Mouse (Mus musculus) megakaryocyte, embryonic 14.5 days (primary cell): ENCODE measurements around the gene Oip5. TPM values are rescaled to one million over a fixed set of nuclear protein-coding genes. Genes with fewer than 3 reads are reported as not detected.
A peak's percentile ranks its signal among the peaks of the same experiment; 100 is the strongest.
"Not testable (repeated sequence)": the region's sequence is repeated elsewhere in the genome, so short reads cannot be mapped to it uniquely, and the experiment has no call there.

Experiments used
- H3K27me3 ChIP-seq: replicated peaks from 2 replicates; pipeline ENCODE3; 2012; ENCODE audit warnings: inconsistent platforms
- H3K36me3 ChIP-seq: replicated peaks from 2 replicates; pipeline ENCODE3; 2012; ENCODE audit warnings: low read length, inconsistent platforms, mixed read lengths
- H3K4me1 ChIP-seq: 2 replicates; pipeline ENCODE4 v1.6.1; 2012; ENCODE audit warnings: inconsistent platforms
- H3K4me3 ChIP-seq: replicated peaks from 2 replicates; pipeline ENCODE3; 2012; ENCODE audit warnings: moderate library complexity, mild to moderate bottlenecking, inconsistent platforms
- H3K9me3 ChIP-seq: 2 replicates; pipeline ENCODE4 v1.6.1; 2012; ENCODE audit warnings: inconsistent platforms
- FLI1 ChIP-seq: IDR thresholded peaks from 2 replicates; pipeline ENCODE4 v1.6.1; 2012; ENCODE audit warnings: low read length, inconsistent platforms, mixed read lengths
- GATA1 ChIP-seq: IDR thresholded peaks from 3 replicates; pipeline ENCODE4 v1.6.1; 2012; ENCODE audit warnings: mixed read lengths, low read length, inconsistent platforms, borderline replicate concordance
- polyA plus RNA-seq: library from polyadenylated mRNA; stranded (reverse); fragments of >175 nt; gene quantifications from 2 replicates; pipeline ENCODE4 v1.2.3, GENCODE M21; 2012; ENCODE audit warnings: low replicate concordance; ENCODE audit not compliant: insufficient read depth

Gene Oip5
- 4.8 TPM in 1 of 2 replicates, not detected in the other for polyA plus RNA-seq

GRCm38 (mm10) chr2:119618199-119618982 lies at the start of gene Oip5, which contains the start of gene Nusap1:
Gene Oip5, minus strand, starts transcription at chr2:119618469.
Gene Nusap1, plus strand, starts transcription at chr2:119618298.
- no peak for TF ChIP-seq FLI1
- Histone ChIP-seq H3K4me3 (peak within 1 kb of the TSS; percentile 97), H3K27me3 (no peaks in the 10 kb centered on the region), H3K9me3 (no peaks in the 10 kb centered on the region), H3K36me3 (peaks cover 5% of the 10 kb centered on the region), H3K4me1 (peaks cover 38% of the 10 kb centered on the region)

DNA sequence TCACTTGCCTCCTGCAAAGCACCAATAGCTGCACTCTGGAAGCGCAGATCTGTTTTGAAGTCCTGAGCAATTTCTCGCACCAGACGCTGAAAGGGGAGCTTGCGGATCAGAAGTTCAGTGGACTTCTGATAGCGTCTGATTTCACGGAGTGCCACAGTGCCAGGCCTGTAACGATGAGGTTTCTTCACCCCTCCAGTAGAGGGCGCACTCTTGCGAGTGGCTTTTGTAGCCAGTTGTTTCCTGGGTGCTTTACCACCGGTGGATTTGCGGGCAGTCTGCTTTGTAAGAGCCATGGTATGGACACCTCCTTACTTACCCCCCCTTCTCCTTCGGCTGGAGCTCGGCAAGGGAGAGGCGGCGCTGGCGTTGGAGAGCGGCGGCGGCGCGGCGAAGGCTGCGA lies 47.5 kb upstream of the Oip5 start:
- not testable (repeated sequence) for H3K27me3 ChIP-seq, H3K36me3 ChIP-seq, H3K4me3 ChIP-seq, H3K4me1 ChIP-seq, H3K9me3 ChIP-seq

DNA sequence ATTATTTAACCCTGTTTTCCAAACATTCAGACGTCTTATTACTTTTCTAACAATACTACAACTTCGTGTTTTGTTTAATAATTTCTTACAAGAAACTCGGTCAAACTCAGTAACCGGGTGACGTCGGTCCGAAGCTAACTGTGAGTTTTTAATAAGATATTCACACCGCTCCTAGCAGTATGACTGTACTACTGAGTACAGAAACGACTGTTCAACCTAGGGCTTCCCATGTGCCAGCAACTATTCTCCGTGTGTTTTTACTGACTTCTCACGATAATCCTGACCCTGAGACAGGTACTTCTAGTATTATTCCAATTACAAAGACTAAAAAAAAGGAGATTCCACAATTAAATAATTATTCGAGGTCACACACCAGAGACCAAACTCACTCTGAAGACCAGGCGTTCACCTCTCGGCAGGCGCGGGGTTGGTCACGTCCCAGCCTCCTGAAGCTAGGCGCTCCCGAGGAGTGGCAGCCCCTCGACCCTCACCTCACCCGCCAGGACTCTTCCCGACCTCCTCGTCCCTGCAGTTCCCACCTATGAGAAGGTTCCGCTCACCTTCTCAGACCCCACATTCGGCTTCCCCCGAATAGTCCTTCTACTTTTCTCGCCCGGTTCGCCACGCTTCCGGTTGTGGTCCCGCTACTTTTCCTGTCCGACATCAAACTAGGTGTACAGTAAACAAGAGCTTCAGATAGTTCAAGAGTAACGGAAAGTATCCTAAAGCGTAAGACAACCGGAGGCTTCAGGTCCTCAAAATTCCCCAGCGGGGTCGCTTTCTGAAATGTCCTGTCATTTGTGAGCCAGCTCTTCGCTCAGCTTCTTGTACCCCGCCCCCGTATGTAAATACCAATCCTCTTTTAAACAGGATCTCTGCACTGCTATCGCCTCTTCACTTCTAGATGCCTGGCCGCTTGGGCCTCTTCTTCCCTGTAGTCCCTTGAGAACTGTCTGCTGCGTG lies 44.2 kb upstream of the Oip5 start, which contains the start of gene Ndufaf1:
TSS of gene Ndufaf1 (minus strand) at position 608 of the 963 bp plus-strand sequence.
- TF ChIP-seq FLI1 (peak; percentile 61; the same call in 1 of the 2 replicates), GATA1 (no peak)
- Histone ChIP-seq H3K36me3 (peaks cover 27% of the 10 kb centered on the region), H3K4me3 (peak within 1 kb of the TSS; percentile 96), H3K27me3 (no peaks in the 10 kb centered on the region), H3K4me1 (peaks cover 7% of the 10 kb centered on the region; the same call in 1 of the 2 replicates), H3K9me3 (no peaks in the 10 kb centered on the region)

GRCm38 (mm10) chr2:119644254-119644653 lies 26.0 kb upstream of the Oip5 start:
- Histone ChIP-seq H3K4me1 (no peaks in the 10 kb centered on the region), H3K4me3 (no peak overlapping the region), H3K36me3 (peaks cover 90% of the 10 kb centered on the region), H3K27me3 (no peaks in the 10 kb centered on the region), H3K9me3 (no peaks in the 10 kb centered on the region)
- TF ChIP-seq GATA1 (no peak), FLI1 (no peak)

DNA sequence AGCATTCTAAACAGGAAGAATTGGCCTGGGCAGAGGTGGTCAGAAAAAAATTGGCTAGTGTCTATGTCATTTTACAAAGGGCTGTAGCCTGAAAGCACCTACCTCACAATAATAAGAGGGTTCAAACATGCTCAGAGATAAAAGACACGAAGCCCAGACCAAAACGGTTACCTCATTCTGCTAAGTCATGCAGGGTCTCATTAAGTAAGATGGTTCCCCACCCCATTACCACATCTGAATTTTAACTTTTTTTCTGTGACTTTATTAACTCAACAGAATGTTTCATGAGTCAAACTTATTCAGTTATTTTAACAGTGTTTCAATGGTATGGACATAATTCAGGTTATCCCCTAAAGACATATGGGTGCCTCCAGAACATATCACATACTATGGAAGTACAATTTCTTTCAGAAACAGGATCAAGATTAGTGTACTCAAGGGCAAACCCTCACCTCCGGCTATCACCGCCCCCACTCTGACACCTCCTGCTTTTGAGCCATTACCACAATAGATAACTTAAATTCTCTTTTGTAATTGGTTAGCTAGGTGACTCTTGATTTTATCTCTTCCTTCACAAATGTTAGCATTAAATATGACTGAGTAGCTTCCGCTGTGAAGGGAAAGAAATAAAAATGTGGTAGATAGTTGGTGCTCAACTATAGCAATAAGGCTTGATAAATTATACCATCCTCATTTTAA lies 23.1 kb upstream of the Oip5 start:
- Histone ChIP-seq H3K27me3 (no peaks in the 10 kb centered on the region), H3K4me1 (no peaks in the 10 kb centered on the region), H3K9me3 (no peaks in the 10 kb centered on the region), H3K4me3 (no peak overlapping the region), H3K36me3 (peaks cover 88% of the 10 kb centered on the region)
- no peak for TF ChIP-seq GATA1
- no peak for TF ChIP-seq FLI1

DNA sequence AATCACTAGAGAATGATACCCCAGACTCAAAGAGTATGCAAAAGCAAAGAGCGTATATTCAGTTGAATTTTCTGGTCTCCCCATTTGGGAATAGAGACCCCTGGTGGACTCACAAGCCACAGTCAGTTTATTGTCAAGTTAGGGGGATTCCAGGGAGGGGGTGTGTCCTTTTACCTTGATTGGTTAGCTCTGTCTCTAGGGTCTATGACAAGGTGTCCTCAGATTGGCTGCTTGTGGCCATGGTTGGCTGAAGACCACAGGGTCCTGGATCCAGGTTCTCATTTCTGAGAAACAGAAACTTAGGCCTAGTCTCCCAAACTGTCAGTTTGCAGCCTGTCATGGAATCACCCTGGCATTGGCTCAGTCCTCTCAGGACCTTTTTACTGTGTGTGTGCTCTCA lies 18.5 kb upstream of the Oip5 start:
- Histone ChIP-seq H3K36me3 (peaks cover 87% of the 10 kb centered on the region), H3K4me1 (no peaks in the 10 kb centered on the region), H3K27me3 (no peaks in the 10 kb centered on the region), H3K9me3 (no peaks in the 10 kb centered on the region), H3K4me3 (no peak overlapping the region)
- TF ChIP-seq FLI1: no peak
- no peak for TF ChIP-seq GATA1

GRCm38 (mm10) chr2:119621302-119621701 lies 3.0 kb upstream of the Oip5 start:
- Histone ChIP-seq H3K9me3 (no peaks in the 10 kb centered on the region), H3K27me3 (no peaks in the 10 kb centered on the region), H3K4me3 (peak overlapping the region; percentile 56), H3K36me3 (peaks cover 30% of the 10 kb centered on the region), H3K4me1 (peaks cover 40% of the 10 kb centered on the region)
- TF ChIP-seq GATA1 (no peak), FLI1 (no peak)

DNA sequence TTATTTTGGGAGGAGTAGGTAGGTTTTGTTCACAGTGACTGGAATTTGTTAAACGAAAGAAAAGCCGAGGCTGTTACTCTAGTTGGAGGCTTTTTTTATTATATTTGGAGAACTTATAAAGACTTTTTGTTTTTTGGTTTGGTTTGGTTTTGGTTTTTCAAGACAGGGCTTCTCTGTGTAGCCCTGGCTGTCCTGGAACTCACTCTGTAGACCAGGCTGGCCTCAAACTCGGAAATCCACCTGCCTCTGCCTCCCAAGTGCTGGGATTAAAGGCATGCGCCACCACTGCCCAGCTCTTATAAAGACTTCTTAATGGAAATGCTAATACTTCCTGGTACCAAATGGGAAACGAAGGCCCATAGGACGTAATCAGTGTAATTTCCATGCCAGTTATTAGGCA lies 733 bp upstream of the Oip5 start:
- Histone ChIP-seq H3K36me3 (peaks cover 11% of the 10 kb centered on the region), H3K4me3 (peak overlapping the region; percentile 97), H3K4me1 (peaks cover 40% of the 10 kb centered on the region)
- not testable (repeated sequence) for H3K9me3 ChIP-seq, H3K27me3 ChIP-seq

DNA sequence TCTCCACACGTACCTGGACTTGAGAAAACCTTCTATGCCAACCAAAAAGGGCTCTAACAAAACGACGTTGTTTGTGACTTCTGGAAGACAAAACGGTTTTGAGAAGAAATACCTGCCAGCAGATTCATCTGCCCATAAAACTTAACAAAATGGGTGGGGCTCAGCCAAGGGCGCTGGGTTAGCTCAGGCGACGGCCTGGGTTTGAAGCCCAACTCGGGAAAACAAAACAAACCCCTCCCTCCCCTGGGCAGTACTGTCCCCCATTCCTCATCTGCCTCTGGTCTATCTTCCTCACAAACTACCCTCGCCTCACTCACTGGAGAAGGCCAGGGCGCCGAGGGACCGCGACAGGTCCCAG lies 449 bp downstream of the Oip5 start:
- peaks cover 7% of the 10 kb centered on the region for H3K36me3 ChIP-seq
- H3K4me1 ChIP-seq: peaks cover 37% of the 10 kb centered on the region
- peak overlapping the region; percentile 97 for H3K4me3 ChIP-seq
- no peaks in the 10 kb centered on the region for H3K27me3 ChIP-seq
- TF ChIP-seq GATA1: no peak
- TF ChIP-seq FLI1: no peak
- no peaks in the 10 kb centered on the region for H3K9me3 ChIP-seq

DNA sequence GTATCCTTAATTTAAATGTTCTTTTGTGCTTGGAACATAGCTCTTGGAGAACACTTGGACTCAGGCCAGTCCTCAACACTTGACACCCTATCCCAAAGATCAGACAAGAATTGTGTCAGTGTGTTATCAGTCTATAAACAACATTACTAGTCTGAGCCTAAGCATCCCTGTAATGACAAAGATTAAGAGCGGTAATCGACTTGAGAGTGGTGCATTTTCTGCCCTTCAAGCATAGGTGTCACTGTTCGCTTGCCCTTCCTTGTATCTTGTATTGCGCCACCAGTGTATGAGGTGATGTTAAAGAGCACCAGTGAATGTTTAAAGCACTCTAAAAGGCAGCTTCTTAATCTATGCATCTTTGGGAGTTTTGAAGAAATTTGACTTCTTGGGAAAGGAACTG lies 11.2 kb downstream of the Oip5 start:
- Histone ChIP-seq H3K36me3 (peaks cover 87% of the 10 kb centered on the region), H3K27me3 (no peaks in the 10 kb centered on the region), H3K4me3 (no peak overlapping the region), H3K9me3 (no peaks in the 10 kb centered on the region), H3K4me1 (peaks cover 51% of the 10 kb centered on the region)
- TF ChIP-seq GATA1 (no peak), FLI1 (no peak)
